Mouse (Mus musculus) lung, postnatal 0 days (tissue): Measurements from ENCODE around the gene Oasl2. TPM values are rescaled to one million over a fixed set of nuclear protein-coding genes. Genes with fewer than 3 reads are reported as not detected.

Experiments used
- ATAC-seq: fragments of 200-750 bp; cut with Nextera tagmentation; 2 replicates; pipeline ENCODE4 v1.8.0; 2017; ENCODE audit warnings: moderate library complexity
- DNase-seq: peaks from one replicate; pipeline ENCODE4 v3.0.0-alpha.2; 2016; ENCODE audit warnings: low spot score
- H3K27ac ChIP-seq: fragments of 300-500 bp; sonication (generic); 2 replicates; pipeline ENCODE4 v1.5.1; 2014; ENCODE audit warnings: antibody characterized with exemption, mild to moderate bottlenecking, low read length, mixed read lengths
- H3K27me3 ChIP-seq: fragments of 300-500 bp; sonication (generic); replicated peaks from 2 replicates; pipeline ENCODE4 v1.6.1; 2014; ENCODE audit warnings: low read length, mixed read lengths; ENCODE audit not compliant: insufficient read depth
- H3K36me3 ChIP-seq: fragments of 300-500 bp; sonication (generic); 2 replicates; pipeline ENCODE4 v1.6.1; 2014; ENCODE audit warnings: low read length, mixed read lengths; ENCODE audit not compliant: insufficient read depth
- H3K4me1 ChIP-seq: fragments of 300-500 bp; sonication (generic); 2 replicates; pipeline ENCODE4 v1.6.1; 2014; ENCODE audit warnings: antibody characterized with exemption, low read depth, low read length, mixed read lengths; ENCODE audit not compliant: insufficient read depth
- H3K4me2 ChIP-seq: fragments of 300-500 bp; sonication (generic); replicated peaks from 2 replicates; pipeline ENCODE4 v1.6.1; 2014; ENCODE audit warnings: low read depth, mild to moderate bottlenecking, low read length, moderate library complexity, mixed read lengths
- H3K4me3 ChIP-seq: fragments of 300-500 bp; sonication (generic); 2 replicates; pipeline ENCODE4 v1.5.1; 2014; ENCODE audit warnings: low read depth, low read length
- H3K9ac ChIP-seq: fragments of 300-500 bp; sonication (generic); replicated peaks from 2 replicates; pipeline ENCODE4 v1.6.1; 2014; ENCODE audit warnings: low read depth, mild to moderate bottlenecking
- H3K9me3 ChIP-seq: fragments of 300-500 bp; sonication (generic); 2 replicates; pipeline ENCODE4 v1.6.1; 2016; ENCODE audit warnings: low read length, mixed read lengths
- CTCF ChIP-seq: IDR thresholded peaks from 2 replicates; pipeline ENCODE4 v1.5.1; 2016; ENCODE audit warnings: antibody characterized with exemption, mild to moderate bottlenecking
- EP300 ChIP-seq: IDR thresholded peaks from 2 replicates; pipeline ENCODE4 v1.6.1; 2016; ENCODE audit warnings: antibody characterized with exemption, mild to moderate bottlenecking, control low read depth
- WGBS: fragments of 180-500 bp; shearing (Covaris S2); extraction: QIAGEN DNeasy Blood & Tissue Kit; methylation state at CpG from one replicate; pipeline ENCODE4 v1.1.7; 2014; 5-methylcytosine and 5-hydroxymethylcytosine counted together
- polyA plus RNA-seq: library from polyadenylated mRNA; unstranded; fragments of >200 nt; fragmentation: Nextera tagmentation; extraction: Ambion mirVana; gene quantifications from 2 replicates; pipeline ENCODE4 v1.2.1, GENCODE M21; 2015

Oasl2 gene
- polyA plus RNA-seq, 1 experiment from 2014 or later: 17.3 TPM

DNA sequence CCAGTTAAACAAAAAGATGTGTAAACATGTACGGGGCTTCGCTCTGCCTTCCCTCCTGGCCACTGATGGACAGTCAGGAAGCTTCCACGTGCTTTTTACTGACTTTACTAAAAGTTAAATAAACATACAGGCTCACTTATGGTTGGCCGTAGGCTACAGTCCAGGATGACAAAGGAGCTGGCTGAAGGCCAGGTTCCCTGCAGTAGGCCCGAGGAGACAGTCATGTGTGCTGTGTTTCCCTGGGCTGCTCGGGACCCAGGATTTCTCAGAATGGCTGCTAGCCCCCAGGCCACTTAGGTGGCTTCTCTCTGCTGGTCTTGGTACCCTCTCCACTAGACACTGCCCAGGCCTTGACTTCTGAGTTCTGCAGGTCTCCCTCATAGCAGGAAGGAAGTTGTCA, 52.2 kb downstream of the Oasl2 start:
- H3K9ac ChIP-seq: no peak overlapping the region
- no peak overlapping the region for H3K4me2 ChIP-seq
- peaks cover 15% of the 10 kb centered on the region; the same call in 1 of the 2 replicates for H3K36me3 ChIP-seq
- no peaks in the 10 kb centered on the region for H3K4me1 ChIP-seq
- H3K4me3 ChIP-seq: no peak overlapping the region
- no peak overlapping the region for H3K27ac ChIP-seq
- TF ChIP-seq EP300 (no peak), CTCF (no peak)
- no peaks in the 10 kb centered on the region for H3K9me3 ChIP-seq
- H3K27me3 ChIP-seq: no peaks in the 10 kb centered on the region
- DNase-seq (peak; percentile 60), ATAC-seq (peak; percentile 63)
- 14% methylated on average over 6 of the region's 6 CpGs for WGBS

DNA sequence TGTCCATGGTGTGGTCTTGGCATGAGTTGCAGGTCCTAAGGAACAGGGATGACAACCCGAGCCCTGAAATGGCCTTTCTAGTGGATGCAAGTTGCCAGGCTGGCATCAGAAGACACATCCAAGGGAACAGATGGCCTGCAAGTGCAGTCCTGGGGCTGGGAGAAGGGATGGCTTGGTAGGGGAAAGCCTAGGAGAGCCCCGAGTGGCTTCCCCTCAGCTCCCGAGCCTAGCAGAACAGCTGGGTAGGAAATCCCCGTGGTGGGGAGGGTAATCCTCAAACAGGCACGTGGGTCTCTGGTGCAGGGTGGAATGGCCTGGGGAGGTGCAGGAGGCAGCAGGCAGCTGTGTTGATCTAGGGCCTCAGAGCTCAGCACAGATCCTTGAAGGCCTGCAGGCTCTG, 52.6 kb downstream of the Oasl2 start:
- H3K9me3 ChIP-seq: no peaks in the 10 kb centered on the region
- DNase-seq (no peak), ATAC-seq (0 out of 2 replicates have a peak, but pooled peaks have one; percentile 2)
- 51% methylated on average over 5 of the region's 5 CpGs for WGBS
- H3K9ac ChIP-seq: no peak overlapping the region
- no peak overlapping the region for H3K4me2 ChIP-seq
- no peaks in the 10 kb centered on the region for H3K27me3 ChIP-seq
- H3K27ac ChIP-seq: no peak overlapping the region
- no peak overlapping the region for H3K4me3 ChIP-seq
- no peaks in the 10 kb centered on the region for H3K4me1 ChIP-seq
- H3K36me3 ChIP-seq: peaks cover 15% of the 10 kb centered on the region; the same call in 1 of the 2 replicates
- TF ChIP-seq CTCF (no peak), EP300 (no peak)

DNA sequence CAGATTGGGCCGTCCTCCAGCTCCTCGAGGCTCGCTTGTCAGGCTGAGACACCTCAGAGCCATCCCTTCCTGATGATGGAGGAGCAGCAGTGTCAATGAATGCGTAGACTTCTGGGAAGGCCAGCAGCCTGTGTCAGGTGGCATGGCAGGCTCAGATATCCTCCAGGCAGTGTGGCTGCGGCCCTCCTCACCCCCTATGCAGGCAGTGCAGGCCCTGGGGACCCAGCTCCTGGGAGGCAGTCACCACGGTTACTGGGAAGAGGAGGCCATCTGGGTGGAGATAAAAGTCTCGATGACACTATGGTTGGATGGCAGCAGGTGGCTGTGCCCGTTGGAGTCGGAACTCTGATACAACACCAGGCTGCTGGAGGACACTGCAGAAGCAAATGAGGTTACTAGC, 53.1 kb downstream of the Oasl2 start:
- Histone ChIP-seq H3K4me1 (no peaks in the 10 kb centered on the region), H3K9ac (no peak overlapping the region), H3K27me3 (no peaks in the 10 kb centered on the region), H3K9me3 (no peaks in the 10 kb centered on the region), H3K36me3 (peaks cover 15% of the 10 kb centered on the region; the same call in 1 of the 2 replicates), H3K27ac (no peak overlapping the region), H3K4me2 (no peak overlapping the region), H3K4me3 (no peak overlapping the region)
- TF ChIP-seq CTCF: no peak
- DNase-seq: no peak
- 88% methylated on average over 9 of the region's 9 CpGs for WGBS
- ATAC-seq: no peak

DNA sequence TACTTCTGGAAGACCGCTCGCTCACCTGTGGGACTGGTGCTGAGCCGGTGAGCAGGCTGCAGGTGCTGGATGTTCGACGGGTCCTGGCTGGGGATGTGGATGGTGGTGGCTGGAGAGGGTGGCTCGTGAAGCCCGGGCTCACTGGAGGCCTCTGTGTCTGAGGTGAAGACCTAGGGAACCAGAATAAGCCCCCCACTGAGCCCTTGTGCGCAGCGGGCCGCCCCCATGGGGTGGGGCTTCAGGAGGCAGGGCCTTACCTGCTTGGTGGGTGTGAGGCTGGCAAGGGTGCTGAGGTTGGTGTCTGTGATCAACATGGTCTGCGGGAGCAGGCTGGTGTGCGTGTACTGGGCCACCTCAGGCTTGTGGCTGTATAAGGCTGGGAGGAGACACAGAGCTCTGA, 53.9 kb downstream of the Oasl2 start:
- Histone ChIP-seq H3K9me3 (no peaks in the 10 kb centered on the region), H3K4me3 (no peak overlapping the region), H3K27me3 (no peaks in the 10 kb centered on the region), H3K4me1 (no peaks in the 10 kb centered on the region), H3K4me2 (no peak overlapping the region), H3K27ac (no peak overlapping the region), H3K9ac (no peak overlapping the region), H3K36me3 (peaks cover 15% of the 10 kb centered on the region; the same call in 1 of the 2 replicates)
- 73% methylated on average over 12 of the region's 12 CpGs for WGBS
- DNase-seq (no peak), ATAC-seq (no peak)
- TF ChIP-seq EP300 (no peak), CTCF (no peak)

DNA sequence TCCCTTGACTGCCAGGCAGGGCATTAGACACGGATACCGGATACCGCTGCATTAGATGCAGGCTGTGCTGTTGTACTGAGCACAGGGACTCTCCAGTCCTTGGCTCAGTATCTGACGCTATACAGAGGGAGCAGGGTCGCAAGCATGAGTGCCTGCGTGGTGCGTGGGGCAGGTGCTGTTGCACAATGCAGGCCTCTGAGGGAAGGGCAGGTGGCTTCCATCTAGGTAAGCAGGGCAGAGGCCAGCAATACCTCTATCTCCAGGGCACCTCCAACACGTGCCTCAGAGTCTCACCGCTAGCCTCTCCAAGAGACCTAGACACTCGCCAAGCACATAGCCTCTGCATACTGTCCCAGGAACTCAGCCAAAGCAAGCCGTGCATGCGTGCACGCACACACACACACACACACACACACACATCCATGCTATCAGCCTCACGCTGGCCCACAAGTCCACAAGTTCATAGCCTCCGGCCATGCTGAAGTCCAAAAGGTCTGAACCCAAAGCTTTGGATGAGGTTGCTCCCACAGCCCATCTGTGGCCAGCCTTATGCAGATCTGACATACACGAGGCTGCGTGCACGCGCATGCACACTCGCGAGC, 54.6 kb downstream of the Oasl2 start:
- WGBS: 81% methylated on average over 21 of the region's 21 CpGs

DNA sequence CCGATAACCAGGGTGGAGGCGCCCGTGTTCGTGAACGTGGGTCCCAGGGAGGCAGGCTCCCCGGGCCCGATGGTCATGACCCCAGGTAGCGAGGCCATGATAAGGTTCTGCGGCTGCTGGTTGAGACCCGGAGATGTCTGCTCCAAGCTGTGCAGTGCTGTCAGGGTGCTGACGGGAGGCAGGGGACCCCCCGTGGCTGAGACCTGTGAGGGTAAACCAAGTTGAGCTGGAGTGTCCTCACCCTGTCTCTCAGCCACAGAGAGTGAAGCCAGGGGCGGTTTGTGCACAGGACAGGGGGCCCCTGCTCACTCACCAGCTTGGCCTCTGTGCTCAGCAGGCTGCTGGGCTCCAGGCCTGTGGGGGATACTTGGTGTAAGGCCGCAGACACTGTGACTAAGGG, 56.6 kb downstream of the Oasl2 start:
- Histone ChIP-seq H3K27ac (no peak overlapping the region), H3K4me1 (no peaks in the 10 kb centered on the region), H3K9me3 (no peaks in the 10 kb centered on the region), H3K36me3 (no peaks in the 10 kb centered on the region), H3K4me2 (no peak overlapping the region), H3K9ac (no peak overlapping the region), H3K4me3 (no peak overlapping the region), H3K27me3 (no peaks in the 10 kb centered on the region)
- 80% methylated on average over 14 of the region's 14 CpGs for WGBS
- no peak for DNase-seq
- ATAC-seq: no peak
- TF ChIP-seq CTCF (no peak), EP300 (no peak)

More for the DNA sequence above, 54.6 kb downstream of the Oasl2 start:
- Histone ChIP-seq H3K36me3 (peaks cover 8% of the 10 kb centered on the region; the same call in 1 of the 2 replicates), H3K9ac (no peak overlapping the region), H3K27me3 (no peaks in the 10 kb centered on the region), H3K4me2 (no peak overlapping the region), H3K9me3 (no peaks in the 10 kb centered on the region), H3K4me1 (no peaks in the 10 kb centered on the region), H3K4me3 (no peak overlapping the region), H3K27ac (no peak overlapping the region)
- DNase-seq: no peak
- no peak for ATAC-seq
- TF ChIP-seq CTCF (no peak), EP300 (no peak)
